Mouse (Mus musculus): Measurements from ENCODE around the gene Ces1c. TPM values are rescaled to one million over a fixed set of nuclear protein-coding genes. Genes with fewer than 3 reads are reported as not detected.

Ces1c gene
- not detected for polyA plus RNA-seq (2017; shearing (Covaris generic))

DNA sequence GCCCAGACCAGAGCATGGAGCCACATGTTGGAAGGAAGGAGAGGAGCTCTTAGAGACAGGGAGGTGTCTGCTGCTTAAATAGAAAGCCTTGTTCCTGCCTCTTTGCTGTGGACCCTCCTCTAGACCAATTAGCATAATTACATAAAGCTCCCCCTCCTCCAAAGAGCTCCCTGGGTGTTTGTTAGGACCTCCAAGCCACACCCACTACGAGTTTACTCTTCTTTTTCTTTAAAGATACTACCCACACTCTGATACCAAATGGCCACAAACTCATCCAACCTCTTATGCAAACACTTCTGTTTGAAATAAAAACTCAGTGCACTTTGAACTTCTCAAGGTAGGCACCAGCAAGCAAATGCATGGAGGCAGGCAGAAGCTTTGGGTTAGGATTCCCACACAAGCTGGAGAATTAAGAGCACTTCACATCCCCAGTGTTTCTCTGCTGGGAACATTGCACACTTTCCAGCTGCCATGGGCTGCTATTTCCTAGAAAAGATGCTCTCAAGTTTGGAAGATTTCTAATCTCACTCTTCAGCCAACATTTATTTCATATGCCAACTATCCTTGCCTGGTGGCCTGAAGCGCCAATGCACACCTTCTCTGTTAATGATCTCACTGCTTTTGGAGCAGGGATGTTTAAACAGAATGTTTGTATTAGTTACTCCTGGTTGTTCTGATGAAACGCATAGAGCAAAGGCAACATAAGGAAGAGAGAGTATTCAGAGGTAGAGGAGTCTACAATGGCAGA lies at the start of gene Ces1c:
Gene Ces1c (minus strand): TSS at position 51 of the 748 bp plus-strand sequence.
- no peak for ATAC-seq

GRCm38 (mm10) chr8:93180581-93181129 lies 49.6 kb upstream of the Ces1c start:
- ATAC-seq: no peak

- no peak for ATAC-seq
These were observed 45.5 kb upstream of the Ces1c start for GRCm38 (mm10) chr8:93176593-93176992.

DNA sequence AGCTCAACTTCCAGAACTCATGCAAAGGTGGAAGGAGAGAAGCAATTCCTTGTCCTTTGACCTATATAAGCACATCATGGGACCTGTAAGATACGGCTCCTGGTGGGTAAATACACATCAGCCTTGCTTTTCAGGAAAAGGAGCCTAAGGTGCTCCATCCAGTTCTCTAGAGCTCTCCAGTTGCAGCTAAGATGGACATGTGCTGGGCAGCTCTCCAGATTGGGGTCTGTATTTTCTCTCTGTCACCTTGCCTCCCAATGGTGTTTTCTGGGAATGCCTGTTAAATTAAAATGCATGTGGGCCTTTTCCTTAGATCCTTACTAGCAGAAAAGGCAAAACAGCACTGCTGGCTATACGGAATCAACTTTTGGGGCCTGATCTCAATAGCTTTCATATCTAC lies 43.5 kb upstream of the Ces1c start:
- ATAC-seq: no peak

DNA sequence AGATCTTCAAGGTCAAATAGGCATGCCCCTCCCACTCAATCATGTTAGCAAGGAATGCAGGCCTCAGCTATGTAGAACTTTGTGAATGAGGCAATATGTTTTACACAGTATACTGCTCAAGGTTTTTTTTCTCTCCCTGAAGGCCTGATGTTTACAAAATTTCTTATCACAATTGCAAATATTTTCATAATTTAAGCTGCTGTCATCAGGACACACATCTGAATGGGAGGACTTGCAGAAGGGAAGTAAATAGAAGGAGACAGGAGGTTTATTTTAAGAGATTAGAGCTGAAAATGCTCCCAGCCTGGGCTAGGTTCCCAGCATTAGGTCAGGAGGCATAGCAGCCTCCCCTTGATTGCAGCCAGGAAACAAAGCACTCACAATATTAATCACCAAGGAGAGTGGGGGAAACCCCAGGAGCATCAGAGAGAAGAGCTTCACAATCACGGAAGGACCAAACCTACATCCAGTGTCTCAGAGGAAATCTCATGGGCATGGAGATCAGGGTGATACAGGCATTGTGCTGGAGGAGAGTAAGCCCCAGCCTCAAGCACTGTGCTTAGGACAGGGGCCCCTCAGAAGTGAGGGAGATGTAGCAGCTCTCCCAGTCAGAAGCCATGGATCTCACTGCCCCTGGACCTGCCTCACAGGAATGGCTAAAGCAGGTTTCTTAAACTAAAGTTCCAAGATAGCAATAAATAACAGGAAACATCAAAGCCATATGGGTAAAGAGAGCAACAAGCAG lies 40.9 kb upstream of the Ces1c start:
- ATAC-seq: no peak

GRCm38 (mm10) chr8:93163363-93163762 lies 32.3 kb upstream of the Ces1c start:
- ATAC-seq: no peak

- ATAC-seq: no peak
These were observed 20.3 kb upstream of the Ces1c start for GRCm38 (mm10) chr8:93151401-93151800.

DNA sequence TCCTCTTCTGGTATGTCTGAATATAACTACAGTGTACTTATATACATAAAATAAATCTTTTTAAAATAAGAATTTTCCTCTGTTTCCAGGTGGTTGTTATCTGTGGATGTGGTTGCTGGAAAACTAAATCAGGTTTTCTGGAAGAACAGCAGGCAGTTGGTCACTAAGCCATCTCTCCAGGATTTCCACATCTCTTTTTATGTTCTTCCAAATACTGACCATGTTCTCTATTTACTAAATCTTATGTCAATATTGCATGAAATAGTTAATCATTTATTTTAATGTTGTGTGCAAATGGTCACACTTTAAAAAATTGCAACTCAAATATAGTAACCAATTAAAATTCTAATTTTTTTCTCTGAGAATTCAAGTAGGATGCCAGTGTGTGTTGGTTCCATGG lies 16.2 kb upstream of the Ces1c start:
- no peak for ATAC-seq

- no peak for ATAC-seq
These were observed 9.6 kb upstream of the Ces1c start for GRCm38 (mm10) chr8:93140696-93141095.

DNA sequence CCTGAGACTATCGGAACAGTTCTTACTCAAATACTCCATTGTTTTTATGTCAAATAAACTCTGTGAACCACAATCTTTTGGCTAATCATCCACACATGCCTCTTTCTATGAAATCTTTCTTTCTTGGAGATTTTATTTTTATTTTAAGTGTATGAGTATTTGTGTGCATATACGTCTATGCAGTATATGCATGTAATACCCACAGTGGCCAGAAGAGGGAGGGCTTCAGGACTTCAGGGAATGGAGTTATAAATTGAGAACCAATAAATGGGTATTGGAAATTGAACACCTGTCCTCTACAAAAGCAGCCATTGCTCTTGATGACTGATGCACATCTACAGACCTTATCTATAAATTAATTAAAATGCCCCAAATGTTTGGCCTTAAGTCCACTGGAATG lies 1.1 kb upstream of the Ces1c start:
- ATAC-seq: no peak

DNA sequence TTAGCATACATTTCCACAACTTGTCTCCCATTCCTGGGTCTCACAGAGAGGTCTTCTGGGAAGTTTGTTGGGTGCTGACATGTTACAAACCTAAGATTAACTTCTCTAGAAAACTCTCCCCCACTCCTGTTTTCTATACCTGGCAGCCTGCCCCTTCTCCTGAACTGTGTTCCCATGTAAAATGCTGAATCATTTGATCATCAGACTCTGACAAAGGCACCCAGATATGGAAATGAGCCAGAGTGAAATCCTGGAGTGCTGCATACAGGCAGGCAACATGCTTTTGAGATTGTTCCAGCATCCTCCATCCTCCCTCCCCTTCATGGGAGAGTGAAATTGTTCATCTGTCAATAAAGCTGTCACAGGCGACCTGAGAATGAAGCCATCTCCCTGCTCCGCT lies 4.6 kb downstream of the Ces1c start:
- ATAC-seq: no peak

DNA sequence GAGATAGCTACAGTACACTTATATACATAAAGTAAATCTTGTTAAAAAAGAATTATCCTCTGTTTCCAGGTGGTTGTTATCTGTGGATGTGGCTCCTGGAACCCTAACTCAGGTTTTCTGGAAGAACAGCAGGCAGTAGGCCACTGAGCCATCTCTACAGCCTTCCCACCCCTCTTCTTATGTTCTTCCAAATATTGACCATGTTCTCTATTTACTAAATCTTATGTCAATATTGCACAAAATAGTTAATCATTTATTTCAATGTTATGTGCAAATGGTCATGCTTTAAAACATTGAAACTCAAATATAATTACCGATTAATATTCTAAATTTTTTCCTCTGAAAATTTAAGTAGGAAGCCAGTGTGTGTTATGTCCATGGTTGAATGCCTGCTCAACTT lies 9.1 kb downstream of the Ces1c start:
- ATAC-seq: no peak

GRCm38 (mm10) chr8:93095376-93095775 lies 35.7 kb downstream of the Ces1c start:
- no peak for ATAC-seq

GRCm38 (mm10) chr8:93091324-93091723 lies 39.8 kb downstream of the Ces1c start:
- no peak for ATAC-seq

- no peak for ATAC-seq
These were observed 42.4 kb downstream of the Ces1c start for GRCm38 (mm10) chr8:93088686-93089122.

DNA sequence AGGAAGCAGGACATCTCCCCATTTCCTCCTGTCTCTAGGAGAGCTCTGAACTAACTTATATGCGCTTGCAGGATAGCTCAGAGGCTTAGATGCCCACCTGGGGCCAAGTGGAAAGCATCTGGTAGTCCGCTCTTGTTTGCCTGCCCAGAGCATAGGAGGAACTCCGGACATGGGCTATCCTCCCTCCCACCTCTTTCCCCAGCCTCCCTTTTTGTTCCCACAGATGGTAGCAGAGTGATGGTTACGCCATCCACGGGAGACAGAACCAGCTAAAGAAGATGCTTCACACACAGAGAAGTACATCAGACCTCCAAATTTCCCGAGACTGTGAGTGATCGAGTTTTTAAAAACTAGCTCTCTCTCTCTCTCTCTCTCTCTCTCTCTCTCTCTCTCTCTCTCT lies 42.9 kb downstream of the Ces1c start:
- no peak for ATAC-seq

DNA sequence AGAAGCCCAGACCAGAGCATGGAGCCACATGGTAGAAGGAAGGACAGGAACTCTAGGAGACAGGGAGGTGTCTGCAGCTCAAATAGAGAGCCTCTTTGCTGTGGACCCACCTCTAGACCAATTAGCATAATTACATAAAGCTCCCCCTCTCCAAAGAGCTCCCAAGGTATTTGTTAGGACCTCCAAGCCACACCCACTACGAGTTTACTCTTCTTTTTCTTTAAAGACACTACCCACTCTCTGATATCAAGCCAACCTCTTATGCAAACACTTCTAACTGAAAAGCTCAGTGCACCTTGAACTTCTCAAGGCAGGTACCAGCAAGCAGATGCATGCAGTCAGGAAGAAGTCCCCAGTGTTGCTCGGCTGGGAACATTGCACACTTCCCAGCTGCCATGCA lies 51.2 kb downstream of the Ces1c start, which contains the start of gene Ces1b:
Gene Ces1b (minus strand): TSS at position 131 of the 400 bp plus-strand sequence.
- no peak for ATAC-seq

DNA sequence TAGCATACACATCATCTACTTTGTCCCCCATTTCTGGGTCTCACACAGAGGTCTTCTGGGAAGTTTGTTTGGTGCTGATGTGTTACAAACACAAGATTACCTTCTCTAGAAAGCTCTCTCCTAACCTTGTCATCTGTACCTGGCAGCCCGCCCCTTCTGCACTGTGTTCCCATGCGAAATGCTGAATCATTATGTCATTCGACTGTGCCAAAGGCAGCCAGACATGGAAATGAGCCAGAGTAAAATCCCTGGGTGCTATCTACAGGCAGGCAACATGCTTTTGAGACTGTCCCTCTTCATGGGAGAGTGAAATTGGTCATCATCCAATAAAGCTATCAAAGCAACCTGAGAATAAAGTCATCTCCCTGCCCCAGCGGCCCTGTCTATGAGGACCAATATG lies 55.8 kb downstream of the Ces1c start:
- no peak for ATAC-seq

DNA sequence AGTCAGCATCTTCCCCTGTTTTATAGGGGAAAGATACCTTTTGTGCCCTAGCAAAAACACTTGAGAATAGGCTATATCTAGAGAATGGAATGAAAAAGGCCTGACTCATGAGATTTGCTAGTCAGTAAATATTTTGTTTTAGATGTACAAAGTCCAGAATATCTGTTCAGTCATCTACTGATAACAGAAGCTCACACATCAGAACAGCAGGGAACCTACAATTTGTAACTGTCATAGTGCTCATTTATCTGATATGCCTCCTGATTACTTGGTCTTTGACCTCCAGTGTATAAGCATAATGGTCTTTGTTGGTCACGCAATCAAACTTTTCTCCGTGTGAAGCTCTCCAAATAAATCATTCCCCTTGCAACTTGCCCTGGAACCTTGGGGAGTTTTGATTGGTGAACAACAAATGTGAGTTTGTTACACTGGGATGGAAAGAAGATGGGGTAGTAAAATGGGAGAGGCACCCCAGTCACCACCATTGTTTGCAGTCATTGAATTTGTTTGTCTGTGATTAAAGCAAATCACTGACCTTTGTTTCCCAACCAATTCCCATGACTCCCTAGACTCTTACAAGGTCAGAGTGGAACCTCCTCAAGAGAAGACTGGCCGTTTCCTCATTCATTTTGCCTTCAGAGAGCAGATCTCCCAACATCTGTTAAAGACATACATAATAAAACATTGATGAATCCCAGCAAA lies 67.5 kb downstream of the Ces1c start:
- no peak for ATAC-seq

DNA sequence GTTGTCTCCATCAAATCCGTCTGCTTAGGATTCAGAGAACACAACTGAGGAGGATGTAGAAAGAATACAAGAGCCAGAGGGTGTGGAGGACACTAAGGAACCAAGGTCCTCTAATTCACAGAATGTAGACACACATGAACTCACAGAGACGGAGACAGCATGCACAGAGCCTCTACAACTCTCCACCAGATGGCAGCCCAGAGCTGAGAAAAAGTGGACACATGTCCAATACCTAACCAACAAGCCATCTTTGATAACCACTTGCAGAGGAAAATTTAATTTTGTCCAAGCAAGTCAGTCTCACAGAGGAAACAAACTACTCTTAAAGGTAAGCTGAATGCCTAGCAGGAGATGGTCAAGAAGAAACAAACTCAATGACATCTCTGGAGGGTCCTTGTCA lies 71.9 kb downstream of the Ces1c start:
- no peak for ATAC-seq

GRCm38 (mm10) chr8:93055238-93055637 lies 75.8 kb downstream of the Ces1c start:
- ATAC-seq: no peak
